In the genomic region with DNA sequence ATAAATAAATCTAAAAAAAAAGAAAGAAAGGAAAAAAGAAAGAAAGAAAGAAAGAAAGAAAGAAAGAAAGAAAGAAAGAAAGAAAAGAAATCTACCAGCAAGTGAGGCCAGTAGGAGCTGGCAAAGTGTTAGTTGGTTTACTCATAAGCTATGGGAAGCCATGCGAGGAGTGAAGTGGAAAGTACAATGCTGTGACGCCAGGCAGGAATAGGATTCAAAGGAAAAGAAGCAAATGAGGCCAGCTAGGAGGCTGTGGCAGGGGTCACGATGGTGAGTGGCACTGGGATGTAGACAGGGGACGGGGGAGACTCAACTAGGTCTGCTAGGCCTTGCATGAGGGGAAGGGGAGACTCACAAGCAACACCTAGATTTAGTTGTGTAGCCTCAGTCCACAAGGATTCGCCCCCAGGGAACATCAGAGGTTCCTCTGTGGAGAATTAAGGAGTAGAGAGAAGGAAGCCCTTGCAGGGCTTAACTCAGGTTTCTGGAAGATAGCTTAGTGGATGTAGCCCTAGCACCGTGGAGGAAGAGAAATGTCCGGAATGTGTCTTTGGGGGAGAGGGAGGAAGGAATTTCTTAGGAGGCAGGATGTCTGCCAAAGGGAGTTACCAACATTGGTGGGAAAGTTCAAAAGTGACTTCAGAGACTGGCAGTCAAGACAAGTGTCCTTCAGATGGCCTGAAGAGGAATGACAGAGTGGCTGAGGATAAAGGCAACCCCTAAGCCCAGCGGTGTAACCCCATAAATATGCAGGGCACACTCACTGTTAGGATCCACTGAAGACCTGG, we compare ENCODE assay signal across 8 mouse cellular contexts. TPM values are rescaled to one million over a fixed set of nuclear protein-coding genes. Genes with fewer than 3 reads are reported as not detected.
DNase-seq lines count a peak whose midpoint lies in the region; TF ChIP-seq lines count a peak whose summit lies in the region.

TSS of gene Slc48a1 (plus strand) at position 210 of the 788 bp plus-strand sequence.

- no peak for TF ChIP-seq POLR2A in embryonic fibroblast, embryonic 13.5 days (IDR thresholded peaks at IDR 0.05; ENCODE audit: low read depth, low read length)

- H3K4me3 ChIP-seq in embryonic fibroblast, embryonic 13.5 days (ENCODE audit: insufficient read depth, low read length), result no peak within 1 kb of the TSS

- no peak for TF ChIP-seq CTCF in embryonic fibroblast, embryonic 13.5 days (IDR thresholded peaks at IDR 0.05; ENCODE audit: borderline replicate concordance, insufficient read depth, low read length)

- DNase-seq in layer of hippocampus, adult 18-20 months (ENCODE audit: low spot score in 2 of 2), result no peak
- no peak for DNase-seq in layer of hippocampus, adult 9-11 months
- DNase-seq in heart, postnatal 10 days, result no peak
- DNase-seq in kidney, postnatal 36 days, result peak; percentile 65 to 78
- DNase-seq in lung, postnatal 14 days, result peak; percentile 44
- DNase-seq in cerebellum, adult 18-20 months, result no peak
- DNase-seq in spleen, postnatal 36 days (ENCODE audit: low spot score in 2 of 2), result no peak

- peaks cover 21% of the 10 kb centered on the region for H3K4me1 ChIP-seq in embryonic fibroblast, embryonic 13.5 days (ENCODE audit: control insufficient read depth, insufficient read depth, low read length)

- intact Hi-C loops in heart, postnatal 10 days (cut with DNase I), result loop anchor here (1.0 kb wide), 1 partner anchor 60 kb away; no protein-coding TSS in a partner anchor

- H3K27ac ChIP-seq in embryonic fibroblast, embryonic 13.5 days (ENCODE audit: insufficient read depth, low read length), result peak within 1 kb of the TSS; percentile 22

RNA-seq across cellular contexts. Expression of gene Slc48a1, which starts in this region (rescaled TPM):
- 100 to 1,000 TPM; 138 to 140 TPM for total RNA-seq in layer of hippocampus, adult 18-20 months (2021)
- polyA plus RNA-seq in embryonic fibroblast, embryonic 13.5 days (2011; ENCODE audit: insufficient read length, low read depth, missing spikeins), result 136 and 167 TPM in 2 replicates
- total RNA-seq in heart, postnatal 10 days (2021), result 10 to 100 TPM; 62.0 to 71.0 TPM

Comparison
In these comparisons a context has a peak if more than half of its experiments do, and no peak if none do; other contexts are left out.
1. DNase-seq: peak in kidney, postnatal 36 days (2 of 2) and lung, postnatal 14 days (single experiment); none in layer of hippocampus, adult 18-20 months (0 of 2), layer of hippocampus, adult 9-11 months (single experiment), heart, postnatal 10 days (0 of 2), cerebellum, adult 18-20 months (0 of 2) and spleen, postnatal 36 days (0 of 2).